Mouse (Mus musculus) hindbrain, embryonic 10.5 days (tissue): Measurements from ENCODE around the gene Olfr173. TPM values are rescaled to one million over a fixed set of nuclear protein-coding genes. Genes with fewer than 3 reads are reported as not detected.

Source experiments
- DNase-seq: peaks from one replicate; pipeline ENCODE4 v3.0.0-alpha.2; 2017; ENCODE audit warnings: low spot score
- H3K27ac ChIP-seq: fragments of 300-500 bp; sonication (generic); 2 replicates; pipeline ENCODE4 v1.5.1; 2016; ENCODE audit warnings: mild to moderate bottlenecking, moderate library complexity
- H3K27me3 ChIP-seq: fragments of 300-500 bp; sonication (generic); 2 replicates; pipeline ENCODE4 v1.6.1; 2016; ENCODE audit warnings: mild to moderate bottlenecking; ENCODE audit not compliant: poor library complexity, insufficient read depth, severe bottlenecking
- H3K36me3 ChIP-seq: fragments of 300-500 bp; sonication (generic); 2 replicates; pipeline ENCODE4 v1.6.1; 2016; ENCODE audit warnings: mild to moderate bottlenecking, moderate library complexity
- H3K4me1 ChIP-seq: fragments of 300-500 bp; sonication (generic); replicated peaks from 2 replicates; pipeline ENCODE4 v1.6.1; 2016; ENCODE audit warnings: mild to moderate bottlenecking
- H3K4me3 ChIP-seq: fragments of 300-500 bp; sonication (generic); 2 replicates; pipeline ENCODE4 v1.5.1; 2016; ENCODE audit warnings: mild to moderate bottlenecking, moderate library complexity
- H3K9me3 ChIP-seq: fragments of 300-500 bp; sonication (generic); 2 replicates; pipeline ENCODE4 v1.6.1; 2016; ENCODE audit warnings: mild to moderate bottlenecking, moderate library complexity
- WGBS: fragments of 180-500 bp; shearing (Covaris S2); methylation state at CpG from one replicate; pipeline ENCODE4 v1.1.7; 2016; 5-methylcytosine and 5-hydroxymethylcytosine counted together
- polyA plus RNA-seq: library from polyadenylated mRNA; unstranded; fragments of >200 nt; fragmentation: Nextera tagmentation; extraction: Ambion mirVana; gene quantifications from 2 replicates; pipeline ENCODE4 v1.2.1, GENCODE M21; 2016

Olfr173 gene
- not detected in 2 replicates for polyA plus RNA-seq

DNA sequence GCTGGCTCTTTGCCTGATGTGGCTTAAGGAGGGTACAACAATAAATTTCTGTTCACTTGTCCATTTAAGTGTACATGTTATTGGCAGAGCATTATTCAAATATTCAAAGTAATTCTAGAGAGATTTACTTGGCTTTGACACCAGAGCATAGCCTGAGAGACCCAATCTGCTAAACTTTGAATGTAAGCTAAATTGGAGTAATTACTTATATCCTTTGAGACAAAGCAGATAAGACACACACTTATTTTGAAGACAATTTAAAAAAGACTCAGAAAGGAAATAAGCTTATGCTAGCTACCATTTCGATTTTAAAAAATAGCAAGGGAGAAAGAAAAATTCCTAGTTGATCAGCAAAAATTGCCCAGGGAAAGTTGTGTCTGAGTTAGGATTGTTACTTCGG is at the start of gene Olfr173:
TSS of gene Olfr173 (minus strand) at position 101 of the 400 bp plus-strand sequence.
- Histone ChIP-seq H3K9me3 (no peaks in the 10 kb centered on the region), H3K36me3 (no peaks in the 10 kb centered on the region), H3K4me1 (no peaks in the 10 kb centered on the region), H3K27me3 (no peaks in the 10 kb centered on the region), H3K27ac (no peak within 1 kb of the TSS), H3K4me3 (no peak within 1 kb of the TSS)
- no peak for DNase-seq
- WGBS: 71% methylated on average over 2 of the region's 2 CpGs

DNA sequence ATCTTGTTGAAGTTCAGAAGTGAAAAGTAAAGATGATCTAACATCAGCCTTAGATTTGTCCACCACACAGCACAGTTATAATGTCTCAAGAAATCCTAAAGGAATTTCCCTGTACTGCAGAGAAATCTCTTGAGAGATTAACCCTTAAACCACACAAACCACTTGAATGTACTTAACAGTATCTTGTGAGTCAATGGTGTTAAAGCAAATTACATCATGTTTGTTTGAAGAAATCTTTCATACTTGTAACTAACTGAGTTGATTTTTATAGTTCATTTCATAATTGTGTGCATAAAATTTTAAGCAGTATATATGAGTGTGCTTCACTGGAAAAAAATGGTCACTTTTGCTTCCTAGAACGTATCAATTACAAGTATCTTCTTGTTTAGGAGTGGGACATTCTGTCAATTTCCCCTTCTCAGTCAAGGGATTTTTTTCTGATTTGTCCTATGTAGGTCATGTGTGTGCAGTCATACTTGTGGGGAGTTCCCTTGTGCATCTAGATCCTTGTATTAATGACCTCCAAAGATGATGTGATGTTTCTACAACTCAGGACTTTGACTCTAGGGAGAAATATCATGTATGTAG is 26.8 kb upstream of the Olfr173 start, which contains the start of gene Olfr175-ps1:
TSS of gene Olfr175-ps1 (minus strand) at position 51 of the 588 bp plus-strand sequence.
- H3K4me1 ChIP-seq: no peaks in the 10 kb centered on the region
- no peaks in the 10 kb centered on the region for H3K36me3 ChIP-seq
- no peak within 1 kb of the TSS for H3K4me3 ChIP-seq
- WGBS: 88% methylated on average over 1 of the region's 1 CpGs
- no peaks in the 10 kb centered on the region for H3K27me3 ChIP-seq
- DNase-seq: no peak
- H3K27ac ChIP-seq: no peak within 1 kb of the TSS
- no peaks in the 10 kb centered on the region for H3K9me3 ChIP-seq

DNA sequence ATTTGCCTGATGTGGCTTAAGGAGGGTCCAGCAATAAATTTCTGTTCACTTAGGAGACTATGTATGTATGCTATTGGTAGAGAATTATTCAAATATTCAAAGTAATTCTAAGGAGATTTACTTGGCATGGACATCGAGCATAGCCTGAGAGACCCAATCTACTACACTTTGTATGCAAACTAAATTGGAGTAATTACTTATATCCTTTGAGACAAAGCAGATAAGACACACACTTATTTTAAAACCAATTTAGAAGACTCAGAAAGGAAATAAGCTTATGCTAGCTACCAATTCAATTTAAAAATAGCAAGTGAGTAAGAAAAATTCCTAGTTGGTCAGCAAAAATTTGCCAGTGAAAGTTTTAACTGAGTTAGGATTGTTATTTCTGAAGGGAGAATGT is 37.0 kb downstream of the Olfr173 start, which contains the start of gene Olfr172:
TSS of gene Olfr172 (minus strand) at position 101 of the 400 bp plus-strand sequence.
- peaks cover 4% of the 10 kb centered on the region; the same call in 1 of the 2 replicates for H3K9me3 ChIP-seq
- DNase-seq: no peak
- no peaks in the 10 kb centered on the region for H3K36me3 ChIP-seq
- H3K4me3 ChIP-seq: no peak within 1 kb of the TSS
- 91% methylated on average over 1 of the region's 1 CpGs for WGBS
- no peaks in the 10 kb centered on the region for H3K27me3 ChIP-seq
- H3K4me1 ChIP-seq: no peaks in the 10 kb centered on the region
- H3K27ac ChIP-seq: no peak within 1 kb of the TSS

GRCm38 (mm10) chr16:58756191-58756590 is 43.9 kb downstream of the Olfr173 start:
- Histone ChIP-seq H3K27ac (no peak overlapping the region), H3K4me1 (no peaks in the 10 kb centered on the region), H3K4me3 (no peak overlapping the region), H3K27me3 (no peaks in the 10 kb centered on the region), H3K36me3 (no peaks in the 10 kb centered on the region), H3K9me3 (no peaks in the 10 kb centered on the region)
- DNase-seq: no peak

DNA sequence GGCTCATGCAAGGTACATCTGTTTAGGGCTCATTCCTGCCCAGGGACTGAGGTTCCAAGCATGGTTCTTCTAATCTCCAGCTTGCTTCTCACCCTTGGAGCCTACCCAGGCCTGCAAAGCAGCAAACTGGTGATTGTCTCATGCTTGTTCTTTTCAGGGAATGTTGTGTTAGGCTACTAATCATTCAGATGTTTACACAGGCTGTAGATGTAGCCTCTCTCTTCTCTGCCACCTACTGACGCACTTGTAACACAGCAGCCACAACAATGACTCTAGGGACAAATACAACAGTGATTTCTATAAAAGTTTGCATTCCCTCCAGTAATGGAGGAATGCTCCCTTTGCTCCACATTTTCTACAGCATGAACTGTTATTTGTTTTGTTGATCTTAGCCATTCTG is 48.8 kb downstream of the Olfr173 start:
- no peak for DNase-seq
- Histone ChIP-seq H3K4me1 (no peaks in the 10 kb centered on the region), H3K36me3 (no peaks in the 10 kb centered on the region), H3K9me3 (no peaks in the 10 kb centered on the region), H3K4me3 (no peak overlapping the region), H3K27ac (no peak overlapping the region), H3K27me3 (no peaks in the 10 kb centered on the region)
- 26% methylated on average over 1 of the region's 1 CpGs for WGBS

GRCm38 (mm10) chr16:58746715-58747114 is 53.4 kb downstream of the Olfr173 start:
- no peak for DNase-seq
- Histone ChIP-seq H3K4me1 (no peaks in the 10 kb centered on the region), H3K4me3 (no peak overlapping the region), H3K36me3 (no peaks in the 10 kb centered on the region), H3K9me3 (no peaks in the 10 kb centered on the region), H3K27me3 (no peaks in the 10 kb centered on the region), H3K27ac (no peak overlapping the region)
- 78% methylated on average over 4 of the region's 4 CpGs for WGBS

Other genes with a start within 250 kb of the Olfr173 start
- gene Gm813, start 183.3 kb downstream of the Olfr173 start, polyA plus RNA-seq: not detected in 2 replicates
- not detected in 2 replicates for gene E330017A01Rik, start 161.5 kb downstream of the Olfr173 start, polyA plus RNA-seq
- gene Cpox, start 130.0 kb downstream of the Olfr173 start, polyA plus RNA-seq: 20.0 and 27.8 TPM in 2 replicates
- gene Gpr15, start 81.2 kb downstream of the Olfr173 start, polyA plus RNA-seq: not detected in 2 replicates
- gene Cldnd1, start 72.4 kb downstream of the Olfr173 start, polyA plus RNA-seq: 98.7 and 105 TPM in 2 replicates
- gene Olfr172, start 37.1 kb downstream of the Olfr173 start, polyA plus RNA-seq: not detected in 2 replicates
- not detected in 2 replicates for gene Olfr175-ps1, start 26.5 kb upstream of the Olfr173 start, polyA plus RNA-seq
- gene Olfr177, start 74.5 kb upstream of the Olfr173 start, polyA plus RNA-seq: not detected in 2 replicates
- gene Olfr178, start 91.8 kb upstream of the Olfr173 start, polyA plus RNA-seq: not detected in 2 replicates
- not detected in 2 replicates for gene Olfr181, start 128.5 kb upstream of the Olfr173 start, polyA plus RNA-seq
- gene Olfr180, start 129.1 kb upstream of the Olfr173 start, polyA plus RNA-seq: not detected in 2 replicates
- not detected in 2 replicates for gene Olfr183, start 195.1 kb upstream of the Olfr173 start, polyA plus RNA-seq
- not detected in 2 replicates for gene Olfr186, start 230.0 kb upstream of the Olfr173 start, polyA plus RNA-seq
- gene Olfr187, start 239.5 kb upstream of the Olfr173 start, polyA plus RNA-seq: not detected in 2 replicates